Mouse (Mus musculus): ENCODE data around the gene Ier5l.

Ier5l gene

DNA sequence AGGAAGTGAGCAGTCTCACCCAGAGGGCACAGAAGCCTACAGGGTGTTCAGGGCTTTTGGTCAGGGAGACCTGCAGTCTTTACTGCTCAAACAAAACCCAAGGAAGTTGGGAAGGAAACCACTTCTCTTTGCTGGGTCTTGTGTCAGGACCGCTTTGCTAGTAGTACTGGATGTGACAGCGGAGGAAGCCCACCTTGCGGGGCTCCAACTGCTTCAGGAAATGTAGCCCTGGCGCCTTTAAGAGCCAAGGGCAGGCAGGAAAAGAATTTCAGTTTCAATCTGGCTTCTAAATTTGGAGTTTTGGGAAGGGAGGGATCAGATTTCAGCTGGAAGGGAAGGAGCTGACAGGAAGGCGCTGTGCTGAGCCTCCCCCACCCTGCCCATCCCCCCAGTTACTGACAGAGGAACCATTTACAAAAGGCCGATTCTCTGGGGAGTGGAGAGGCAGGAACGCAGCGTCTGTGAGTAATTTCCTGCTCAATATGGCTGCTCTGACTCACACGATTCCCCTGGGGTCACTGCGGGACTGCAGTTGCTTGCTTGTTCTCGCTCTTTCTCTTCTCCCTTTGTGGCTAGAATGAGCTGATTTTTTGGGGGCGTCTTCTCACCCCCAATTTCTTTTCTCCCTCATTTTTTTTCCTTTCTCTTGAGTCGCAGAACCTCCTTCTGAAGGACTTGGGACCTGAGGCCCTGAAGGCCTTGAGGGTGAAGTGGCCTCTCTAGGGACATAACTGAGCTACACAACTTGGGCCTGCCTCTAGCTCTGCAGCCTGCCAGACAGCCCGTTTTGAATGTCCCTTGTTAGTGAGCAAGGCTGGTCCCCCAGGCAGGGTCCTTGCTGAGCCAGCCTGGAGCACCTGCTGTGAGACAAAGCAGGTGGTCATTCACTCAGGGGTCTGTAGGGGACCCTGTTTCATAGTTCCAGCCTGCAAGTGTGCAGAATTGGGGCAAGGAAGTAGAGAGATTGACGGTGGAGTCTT lies 32.2 kb downstream of the Ier5l start:
- peak; percentile 95 for DNase-seq (ENCODE audit: extremely low spot score, low read depth, low spot score)

- peak; percentile 82 for DNase-seq (ENCODE audit: extremely low spot score, low read depth, low spot score)
Measured at GRCm38 (mm10) chr2:30440701-30441517, 33.1 kb downstream of the Ier5l start.

GRCm38 (mm10) chr2:30440211-30440700 lies 33.8 kb downstream of the Ier5l start:
- DNase-seq (ENCODE audit: extremely low spot score, low read depth, low spot score): no peak

DNA sequence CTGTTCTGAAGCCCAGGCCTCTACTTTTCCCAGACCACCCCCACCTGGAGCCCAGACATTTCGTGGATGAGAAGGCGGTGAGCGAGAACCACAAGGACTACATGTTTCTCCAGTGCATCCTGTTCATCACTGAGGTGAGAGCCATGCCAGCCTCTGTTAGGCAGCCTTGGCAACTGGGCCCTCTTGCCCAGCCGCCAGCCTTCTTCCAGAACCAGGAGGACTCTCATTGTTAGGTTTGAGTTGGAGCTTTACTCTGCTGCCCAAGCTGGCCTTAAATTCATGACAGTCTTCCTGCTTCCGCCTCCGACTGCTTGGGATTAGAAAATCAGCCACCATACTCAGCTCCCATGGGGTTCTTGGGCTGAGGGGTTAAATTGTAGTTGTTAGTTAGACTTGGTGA lies 34.4 kb downstream of the Ier5l start:
- no peak for DNase-seq (ENCODE audit: extremely low spot score, low read depth, low spot score)

DNA sequence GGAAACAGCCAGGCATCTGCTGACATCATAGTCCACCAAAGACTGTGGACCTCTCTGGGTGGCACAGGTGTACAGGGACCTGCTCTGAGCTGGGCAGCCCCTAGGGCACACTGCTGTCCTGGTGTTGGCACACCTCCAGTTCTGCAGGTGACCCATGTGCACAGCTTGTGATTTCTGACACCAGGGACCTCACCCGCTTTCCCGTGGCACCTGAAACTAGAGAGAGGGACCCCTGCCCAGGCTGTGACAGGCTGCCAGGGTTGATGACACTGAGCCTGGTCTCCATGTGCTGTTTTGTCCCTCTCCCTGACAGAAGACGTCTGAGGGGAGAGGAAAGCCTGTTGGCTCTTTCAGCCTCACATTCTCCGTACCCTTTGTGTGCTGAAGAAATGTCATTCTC lies 36.2 kb downstream of the Ier5l start:
- DNase-seq (ENCODE audit: extremely low spot score, low read depth, low spot score): no peak

DNA sequence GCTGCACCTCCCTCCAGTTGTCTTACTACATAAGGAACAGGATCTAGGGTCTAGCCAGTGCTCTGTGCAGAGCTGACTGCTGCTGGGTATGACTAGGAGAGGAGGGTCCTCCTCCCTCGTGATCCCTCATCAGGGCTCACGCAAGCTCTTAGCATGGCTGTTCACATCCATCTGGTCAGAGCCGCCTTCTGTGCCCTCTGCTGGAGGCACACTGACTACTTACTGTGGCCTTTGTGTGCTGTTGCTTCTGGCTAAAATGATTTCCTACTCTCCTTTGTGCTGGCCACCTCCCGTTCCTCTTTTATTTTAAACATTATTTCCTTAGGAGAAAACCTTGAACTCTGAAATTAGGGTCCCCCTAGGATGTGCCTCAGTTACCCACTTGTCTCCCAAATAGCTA lies 37.2 kb downstream of the Ier5l start:
- DNase-seq (ENCODE audit: extremely low spot score, low read depth, low spot score): no peak

DNA sequence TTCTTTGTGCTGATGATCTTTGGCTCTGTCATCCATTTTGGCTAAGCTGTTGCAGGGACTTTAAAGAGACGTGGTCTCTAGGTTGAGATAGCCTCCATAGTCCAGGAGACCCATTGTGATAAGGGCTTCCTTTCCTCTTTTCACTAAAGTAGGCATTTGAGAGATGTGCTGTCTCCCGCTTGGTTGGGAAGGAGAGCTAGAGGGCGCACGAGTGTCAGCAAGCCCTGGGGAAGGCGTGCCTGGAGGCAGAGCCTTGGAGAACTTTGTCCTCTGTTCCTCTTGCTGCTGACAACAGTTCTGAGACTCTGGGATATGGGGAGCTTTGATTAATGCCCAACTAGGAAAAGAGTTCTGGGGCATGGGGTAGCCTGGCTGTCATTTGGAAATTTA lies 37.9 kb downstream of the Ier5l start:
- no peak for DNase-seq (ENCODE audit: extremely low spot score, low read depth, low spot score)

DNA sequence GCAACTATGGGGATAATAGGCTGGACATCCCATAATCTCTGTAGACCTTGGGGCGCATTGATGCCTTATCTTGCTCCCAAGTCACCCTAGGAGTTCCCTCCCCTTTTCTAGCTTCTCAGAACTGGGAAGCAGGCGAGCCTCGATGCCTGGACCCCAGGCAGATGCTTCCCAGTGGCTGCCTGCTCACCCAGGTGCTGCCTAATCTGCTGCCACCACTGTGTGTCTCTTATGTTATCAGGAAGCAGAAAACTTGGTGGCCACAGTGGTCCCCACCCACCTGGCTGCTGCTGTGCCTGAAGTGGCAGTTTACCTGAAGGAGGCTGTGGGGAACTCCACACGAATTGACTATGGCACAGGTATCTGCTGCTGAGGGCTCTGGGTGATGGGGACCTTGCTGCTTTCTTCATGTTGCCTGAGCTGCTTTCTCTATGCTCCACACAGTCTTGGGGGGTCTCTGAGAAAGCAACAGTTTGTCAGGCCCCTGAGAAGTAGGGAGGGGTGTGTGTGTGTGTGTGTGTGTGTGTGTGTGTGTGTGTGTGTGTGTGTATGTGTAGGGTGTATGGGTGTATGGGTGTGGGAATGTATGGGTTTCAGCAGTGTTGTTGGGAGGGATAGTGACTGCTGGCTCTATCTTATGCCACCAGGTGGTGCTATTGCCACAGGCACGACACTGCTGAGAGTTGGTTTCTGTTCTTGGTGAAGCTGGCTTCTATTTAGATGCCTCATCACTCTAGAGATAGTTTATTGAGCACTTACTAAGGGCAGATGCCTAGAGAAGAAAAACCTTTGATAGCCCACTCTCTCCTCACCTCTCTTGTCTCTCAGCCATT lies 38.5 kb downstream of the Ier5l start:
- no peak for DNase-seq (ENCODE audit: extremely low spot score, low read depth, low spot score)

DNA sequence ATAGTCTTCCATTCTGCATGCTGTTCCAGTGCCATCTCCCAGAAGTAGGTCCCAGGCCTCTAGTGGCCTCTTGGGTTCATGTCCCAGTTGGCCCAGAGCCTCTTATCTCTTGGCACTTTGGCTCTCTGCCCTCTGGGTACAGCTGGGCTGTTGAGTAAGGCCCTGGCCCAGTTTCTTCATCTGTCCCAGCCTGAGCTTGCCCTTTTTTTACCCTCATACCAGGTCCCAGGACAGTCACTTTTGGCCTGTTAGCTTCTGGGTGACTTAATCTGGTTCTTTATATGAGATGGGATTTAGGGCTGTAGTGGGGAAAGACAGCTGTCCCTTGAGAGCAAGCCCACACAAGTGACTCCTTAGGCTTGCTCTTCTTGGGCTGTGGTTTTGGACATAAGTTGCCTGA lies 44.9 kb downstream of the Ier5l start:
- DNase-seq (ENCODE audit: extremely low spot score, low read depth, low spot score): no peak

Data from hindlimb bud, embryonic 11.5 days (tissue).